Mouse (Mus musculus): ENCODE measurements around the gene Il1rl2.
A peak's percentile ranks its signal among the peaks of the same experiment; 100 is the strongest.

Gene Il1rl2

GRCm38 (mm10) chr1:40380111-40380510, 55.7 kb downstream of the Il1rl2 start:
- DNase-seq (ENCODE audit: low read depth): peak; percentile 90

GRCm38 (mm10) chr1:40380990-40381389, 56.6 kb downstream of the Il1rl2 start:
- peak; percentile 29 for DNase-seq (ENCODE audit: low read depth)

GRCm38 (mm10) chr1:40382841-40383240, 58.4 kb downstream of the Il1rl2 start:
- no peak for DNase-seq (ENCODE audit: low read depth)

GRCm38 (mm10) chr1:40384931-40385545, 60.6 kb downstream of the Il1rl2 start:
- no peak for DNase-seq (ENCODE audit: low read depth)

GRCm38 (mm10) chr1:40391374-40391773, 67.0 kb downstream of the Il1rl2 start:
- peak; percentile 65 for DNase-seq (ENCODE audit: low read depth)

GRCm38 (mm10) chr1:40392535-40392934, 68.1 kb downstream of the Il1rl2 start:
- DNase-seq (ENCODE audit: low read depth): no peak

- DNase-seq (ENCODE audit: low read depth): peak; percentile 93
These were observed 68.8 kb downstream of the Il1rl2 start for GRCm38 (mm10) chr1:40393214-40393613.

GRCm38 (mm10) chr1:40399639-40400038, 75.2 kb downstream of the Il1rl2 start:
- no peak for DNase-seq (ENCODE audit: low read depth)

GRCm38 (mm10) chr1:40404682-40405081, 80.3 kb downstream of the Il1rl2 start:
- DNase-seq (ENCODE audit: low read depth): no peak

- peak; percentile 82 for DNase-seq (ENCODE audit: low read depth)
These were observed 85.5 kb downstream of the Il1rl2 start for GRCm38 (mm10) chr1:40409882-40410281.

GRCm38 (mm10) chr1:40413039-40413438, 88.6 kb downstream of the Il1rl2 start:
- DNase-seq (ENCODE audit: low read depth): no peak

- DNase-seq (ENCODE audit: low read depth): no peak
These were observed 89.9 kb downstream of the Il1rl2 start for GRCm38 (mm10) chr1:40414276-40414675.

GRCm38 (mm10) chr1:40414863-40415656, 90.7 kb downstream of the Il1rl2 start:
- peak; percentile 67 for DNase-seq (ENCODE audit: low read depth)

- peak; percentile 91 for DNase-seq (ENCODE audit: low read depth)
These were observed 92.6 kb downstream of the Il1rl2 start for GRCm38 (mm10) chr1:40417034-40417433.
